8 mouse cellular contexts compared by ENCODE assay signal in genomic region chr4:136148342-136149044, GRCm38 (mm10). TPM values are rescaled to one million over a fixed set of nuclear protein-coding genes. Genes with fewer than 3 reads are reported as not detected.
DNase-seq lines count a peak whose midpoint lies in the region; ATAC-seq and TF ChIP-seq lines count a peak whose summit lies in the region.

No protein-coding gene starts in this region.

- peaks cover 45% of the 10 kb centered on the region for H3K27me3 ChIP-seq in E14TG2a.4 (ENCODE audit: insufficient read depth, low read length)

- intact Hi-C loops in gastrocnemius, postnatal 36 days (cut with DNase I) = no loop called here

- no peak for TF ChIP-seq CTCF in E14TG2a.4 (conservative IDR thresholded peaks at IDR 0.05; ENCODE audit: low read length)

- H3K4me3 ChIP-seq in E14TG2a.4 (replicated peaks; ENCODE audit: low read length) = peak overlapping the region; percentile 69

- peaks cover 4% of the 10 kb centered on the region; the same call in 1 of the 2 replicates for H3K9me3 ChIP-seq in E14TG2a.4 (ENCODE audit: low read length)

- peak; percentile 63 to 78 for DNase-seq in adrenal gland, postnatal 36 days
- peak; percentile 52 to 54 for DNase-seq in gastrocnemius, postnatal 36 days
- peak; percentile 81 for DNase-seq in kidney, adult 11 months
- peak; percentile 65 to 72 for DNase-seq in lung, adult 18-20 months
- peak; percentile 66 for DNase-seq in retina, postnatal 1 day
- no peak for DNase-seq in layer of hippocampus, postnatal 10 days (ENCODE audit: low spot score in 2 of 2)

- 0 out of 2 replicates have a peak, but pooled peaks cover 9% of the 10 kb centered on the region for H3K36me3 ChIP-seq in E14TG2a.4 (ENCODE audit: insufficient read depth, low read length)

- no peak for ATAC-seq in granulocyte monocyte progenitor cell, adult 5-6 weeks (replicated peaks; ENCODE audit: poor library complexity, severe bottlenecking)

- peaks cover 61% of the 10 kb centered on the region for H3K4me1 ChIP-seq in E14TG2a.4 (replicated peaks; ENCODE audit: low read depth, low read length)

RNA-seq across cellular contexts. Expression of gene Id3, which starts 5.2 kb away (rescaled TPM):
- total RNA-seq in adrenal gland, postnatal 36 days (2021) = 10 to 100 TPM; 60.0 to 74.0 TPM
- 10 to 100 TPM; 13.8 to 14.1 TPM for total RNA-seq in gastrocnemius, postnatal 36 days (2021)
- total RNA-seq in layer of hippocampus, postnatal 10 days (2021) = 100 to 1,000 TPM in 1 of 2 experiments, 10 to 100 TPM in 1; 80.3 to 101 TPM
- total RNA-seq in granulocyte monocyte progenitor cell, adult 5-6 weeks (2014; fragmentation: Nextera tagmentation) = not detected in 2 replicates
- not detected in 2 replicates for total RNA-seq in granulocyte monocyte progenitor cell, adult 5-6 weeks (2017)

RNA-seq across cellular contexts. Expression of gene E2f2, which starts 23.7 kb away (rescaled TPM):
- 1 to 10 TPM; 2.1 to 2.3 TPM for total RNA-seq in adrenal gland, postnatal 36 days (2021)
- total RNA-seq in gastrocnemius, postnatal 36 days (2021) = 1 to 10 TPM; 1.3 to 1.9 TPM
- total RNA-seq in layer of hippocampus, postnatal 10 days (2021) = 1 to 10 TPM; 1.1 to 2.3 TPM
- 2.9 and 9.4 TPM in 2 replicates for total RNA-seq in granulocyte monocyte progenitor cell, adult 5-6 weeks (2014; fragmentation: Nextera tagmentation)
- 3.7 and 4.3 TPM in 2 replicates for total RNA-seq in granulocyte monocyte progenitor cell, adult 5-6 weeks (2017)

RNA-seq across cellular contexts. Expression of gene Asap3, which starts 57.7 kb away (rescaled TPM):
- total RNA-seq in adrenal gland, postnatal 36 days (2021) = 1 to 10 TPM; 1.7 to 2.1 TPM
- total RNA-seq in gastrocnemius, postnatal 36 days (2021) = 1 to 10 TPM; 1.8 to 2.1 TPM
- 1 to 10 TPM; 5.1 to 5.6 TPM for total RNA-seq in layer of hippocampus, postnatal 10 days (2021)
- not detected in 2 replicates for total RNA-seq in granulocyte monocyte progenitor cell, adult 5-6 weeks (2014; fragmentation: Nextera tagmentation)
- not detected in 2 replicates for total RNA-seq in granulocyte monocyte progenitor cell, adult 5-6 weeks (2017)

Comparison
In these comparisons a context has a peak if more than half of its experiments do, and no peak if none do; other contexts are left out.
1. DNase-seq: peak in adrenal gland, postnatal 36 days (2 of 2), gastrocnemius, postnatal 36 days (2 of 2), kidney, adult 11 months (single experiment), lung, adult 18-20 months (2 of 2) and retina, postnatal 1 day (single experiment); none in layer of hippocampus, postnatal 10 days (0 of 2).
2. RNA of gene Id3, which starts 5.2 kb away (total RNA-seq): 80.3 to 101 TPM in layer of hippocampus, postnatal 10 days, 60.0 to 74.0 TPM in adrenal gland, postnatal 36 days and 13.8 to 14.1 TPM in gastrocnemius, postnatal 36 days; not detected in granulocyte monocyte progenitor cell, adult 5-6 weeks; every median in the first group is over 10 times any median in the second.